Mouse (Mus musculus) stomach, postnatal 0 days (tissue): ENCODE measurements at regions not wholly inside any gene's neighbourhood (a gene's known extent, or its start where the extent isn't known, plus 50 kb on each side); places are given as distances from the start of the nearest gene placed in this dataset.

ENCODE experiments used
- CTCF ChIP-seq: IDR thresholded peaks from 2 replicates; pipeline ENCODE4 v1.5.1; 2016; ENCODE audit warnings: antibody characterized with exemption, low read depth, mild to moderate bottlenecking, moderate library complexity
- EP300 ChIP-seq: optimal IDR thresholded peaks from 2 replicates; pipeline ENCODE3; 2016; ENCODE audit warnings: antibody characterized with exemption

DNA sequence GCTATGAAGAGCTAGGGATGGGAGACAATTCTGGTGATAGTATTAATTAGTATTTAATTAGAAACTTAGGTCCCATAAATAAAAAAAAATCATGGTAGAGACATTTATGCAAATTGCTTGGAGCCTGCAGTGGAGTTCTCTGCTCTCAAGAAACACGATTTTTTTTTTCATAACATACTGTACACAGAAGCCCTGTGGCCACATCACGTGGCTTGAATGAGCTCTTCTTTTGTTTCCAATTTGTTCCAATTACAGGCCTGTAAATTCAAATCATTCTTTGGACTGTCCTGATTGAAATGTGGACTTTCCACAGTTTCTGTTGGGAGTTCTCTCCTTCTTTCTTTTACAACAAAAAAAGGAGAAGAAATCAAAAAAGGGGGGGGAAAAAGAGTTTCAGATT, 426.7 kb upstream of the Smim15 start:
- TF ChIP-seq CTCF: no peak
- TF ChIP-seq EP300: no peak
